Mouse (Mus musculus): ENCODE measurements around the gene Ovgp1.
"Not testable (repeated sequence)": the region's sequence is repeated elsewhere in the genome, so short reads cannot be mapped to it uniquely, and the experiment has no call there.

Gene Ovgp1

DNA sequence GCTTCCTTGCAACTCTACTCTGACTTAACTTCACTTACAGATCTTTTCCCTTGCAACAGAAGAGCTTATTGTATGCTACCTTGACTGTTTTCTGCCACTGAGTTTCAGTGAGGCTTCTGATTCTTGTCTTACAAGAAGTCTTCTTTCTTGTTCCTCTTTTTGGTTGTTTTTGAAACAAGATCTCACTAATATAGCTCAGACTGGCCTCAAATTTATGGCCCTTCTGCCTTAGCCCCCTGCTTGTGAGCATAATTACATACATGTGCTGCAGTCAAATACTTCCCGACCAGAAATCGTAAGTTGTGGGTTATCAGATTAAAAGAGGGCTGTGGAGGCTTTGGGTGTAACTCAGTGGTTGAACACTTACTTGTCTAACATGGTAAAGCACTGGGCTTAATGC lies 21.2 kb downstream of the Ovgp1 start:
- DNase-seq (ENCODE audit: low spot score in 2 of 2): no peak

DNA sequence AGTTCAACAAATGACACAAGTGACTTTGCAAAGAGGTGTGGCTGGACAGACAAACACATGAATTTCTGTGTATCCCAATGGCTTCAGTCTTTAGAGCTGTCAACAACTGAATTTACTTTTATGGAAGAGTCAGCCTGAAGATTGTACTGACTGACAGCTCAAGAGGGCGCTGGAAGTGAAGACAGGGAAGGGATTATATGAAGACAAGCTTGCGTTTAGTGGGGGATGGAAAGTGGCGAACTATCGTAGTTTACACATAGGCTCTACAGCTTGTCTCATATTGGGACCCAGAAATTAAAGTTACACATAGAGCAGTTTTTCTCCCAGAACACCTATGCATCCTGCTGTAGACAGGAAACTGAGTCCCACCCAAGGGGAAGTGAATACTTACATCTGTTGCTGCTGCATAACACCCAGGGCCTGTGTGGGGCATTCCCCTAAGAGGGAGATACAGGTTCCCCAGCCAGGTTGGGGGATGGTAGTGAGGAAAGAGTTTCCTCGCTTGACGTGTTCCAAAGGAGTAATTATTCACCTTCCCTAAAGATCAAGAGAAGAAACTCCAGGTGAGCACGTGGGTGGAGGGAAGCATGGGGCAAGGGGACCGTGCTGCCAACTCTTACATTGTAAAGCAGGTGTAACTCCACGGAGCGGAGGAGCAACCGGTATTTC lies 27.3 kb downstream of the Ovgp1 start:
- DNase-seq (ENCODE audit: low spot score in 2 of 2): no peak

GRCm38 (mm10) chr3:106001416-106002370 lies 28.2 kb downstream of the Ovgp1 start:
- peak in 1 of 2 experiments; percentile 40 for DNase-seq (ENCODE audit: low spot score in 2 of 2)

DNA sequence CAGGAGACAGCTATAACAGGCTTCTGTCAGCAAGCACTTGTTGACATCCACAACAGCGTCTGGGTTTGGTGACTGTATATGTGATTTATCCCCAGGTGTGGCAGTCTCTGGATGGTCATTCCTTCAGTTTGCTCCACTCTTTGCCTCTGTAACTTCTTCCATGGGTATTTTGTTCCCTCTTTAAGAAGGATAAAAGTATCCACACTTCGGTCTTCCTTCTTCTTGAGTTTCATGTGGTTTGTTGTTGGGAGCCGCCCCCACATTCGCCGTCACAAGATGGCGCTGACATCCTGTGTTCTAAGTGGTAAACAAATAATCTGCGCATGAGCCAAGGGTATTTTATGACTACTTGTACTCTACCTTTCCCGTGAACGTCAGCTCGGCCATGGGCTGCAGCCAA lies 29.8 kb downstream of the Ovgp1 start:
- not testable (repeated sequence) for DNase-seq (ENCODE audit: low spot score in 2 of 2)

- DNase-seq (ENCODE audit: low spot score in 2 of 2): no peak
These were observed 41.0 kb downstream of the Ovgp1 start, which contains the start of gene Pifo for GRCm38 (mm10) chr3:106014546-106014945. Gene Pifo (minus strand): TSS chr3:106014646.

GRCm38 (mm10) chr3:106021840-106022239 lies 48.3 kb downstream of the Ovgp1 start:
- no peak for DNase-seq (ENCODE audit: low spot score in 2 of 2)

GRCm38 (mm10) chr3:106024135-106024534 lies 50.6 kb downstream of the Ovgp1 start:
- no peak for DNase-seq (ENCODE audit: low spot score in 2 of 2)

DNA sequence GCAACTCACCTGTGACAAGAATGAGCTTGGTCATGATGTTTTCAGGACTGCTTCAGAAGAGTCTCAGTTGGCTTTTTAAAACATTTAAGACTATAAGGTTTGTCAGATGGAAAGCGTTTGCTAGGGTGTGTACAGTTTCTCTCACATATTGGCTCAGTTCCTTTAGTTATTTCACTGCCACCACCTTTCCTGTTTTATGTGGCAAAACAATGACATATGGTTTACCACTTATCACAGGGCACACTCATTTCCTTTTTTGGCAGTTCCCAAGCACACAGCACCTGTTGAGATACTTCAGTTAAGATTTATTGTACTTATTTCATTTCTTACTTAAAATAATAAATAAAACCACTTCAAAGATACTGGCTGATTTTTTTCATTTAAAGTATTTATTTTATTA lies 59.3 kb downstream of the Ovgp1 start, which contains the start of gene Chil5:
Gene Chil5 (minus strand): TSS at position 34 of the 400 bp plus-strand sequence.
- DNase-seq (ENCODE audit: low spot score in 2 of 2): no peak
